Mouse (Mus musculus) heart, embryonic 11.5 days (tissue): ENCODE data around the gene Gm7247. TPM values are rescaled to one million over a fixed set of nuclear protein-coding genes. Genes with fewer than 3 reads are reported as not detected.

ENCODE experiments used
- ATAC-seq: fragments of 200-750 bp; cut with Nextera tagmentation; replicated peaks from 2 replicates; pipeline ENCODE4 v1.8.0; 2017; ENCODE audit warnings: moderate library complexity; ENCODE audit not compliant: insufficient number of reproducible peaks, low FRiP score, low TSS enrichment
- H3K27ac ChIP-seq: fragments of 300-500 bp; sonication (generic); 2 replicates; pipeline ENCODE4 v1.5.1; 2014; ENCODE audit warnings: mild to moderate bottlenecking, low read depth, low read length
- H3K27me3 ChIP-seq: fragments of 300-500 bp; sonication (generic); 2 replicates; pipeline ENCODE4 v1.6.1; 2014; ENCODE audit warnings: mild to moderate bottlenecking, low read length, mixed read lengths; ENCODE audit not compliant: control insufficient read depth, insufficient read depth
- H3K36me3 ChIP-seq: fragments of 300-500 bp; sonication (generic); 2 replicates; pipeline ENCODE4 v1.6.1; 2014; ENCODE audit warnings: mild to moderate bottlenecking, low read length, moderate library complexity, mixed read lengths; ENCODE audit not compliant: control insufficient read depth, insufficient read depth
- H3K4me1 ChIP-seq: fragments of 300-500 bp; sonication (generic); 2 replicates; pipeline ENCODE4 v1.6.1; 2014; ENCODE audit warnings: low read length; ENCODE audit not compliant: control insufficient read depth, insufficient read depth
- H3K4me2 ChIP-seq: fragments of 300-500 bp; sonication (generic); 2 replicates; pipeline ENCODE4 v1.6.1; 2014; ENCODE audit warnings: mild to moderate bottlenecking, moderate library complexity
- H3K4me3 ChIP-seq: fragments of 300-500 bp; sonication (generic); 2 replicates; pipeline ENCODE4 v1.5.1; 2014; ENCODE audit warnings: low read depth, low read length
- H3K9ac ChIP-seq: fragments of 300-500 bp; sonication (generic); 2 replicates; pipeline ENCODE4 v1.6.1; 2014; ENCODE audit warnings: mild to moderate bottlenecking, low read depth, low read length, moderate library complexity
- H3K9me3 ChIP-seq: fragments of 300-500 bp; sonication (generic); replicated peaks from 2 replicates; pipeline ENCODE4 v1.6.1; 2016; ENCODE audit warnings: low read length; ENCODE audit not compliant: control insufficient read depth
- WGBS: fragments of 180-500 bp; shearing (Covaris S2); extraction: QIAGEN DNeasy Blood & Tissue Kit; methylation state at CpG from one replicate; pipeline ENCODE4 v1.1.7; 2014; ENCODE audit not compliant: insufficient replicate concordance; 5-methylcytosine and 5-hydroxymethylcytosine counted together
- polyA plus RNA-seq: library from polyadenylated mRNA; unstranded; fragments of >200 nt; fragmentation: Nextera tagmentation; extraction: Ambion mirVana; gene quantifications from 2 replicates; pipeline ENCODE4 v1.2.1, GENCODE M21; 2014

The Gm7247 gene
- polyA plus RNA-seq = not detected in 2 replicates

- 85% methylated on average over 1 of the region's 1 CpGs for WGBS
- no peak within 1 kb of the TSS for H3K9ac ChIP-seq
- H3K4me1 ChIP-seq = no peaks in the 10 kb centered on the region
- H3K27me3 ChIP-seq = 0 out of 2 replicates have a peak, but pooled peaks cover 4% of the 10 kb centered on the region
- no peak within 1 kb of the TSS for H3K4me3 ChIP-seq
- H3K36me3 ChIP-seq = no peaks in the 10 kb centered on the region
- no peaks in the 10 kb centered on the region for H3K9me3 ChIP-seq
- ATAC-seq = no peak
- no peak within 1 kb of the TSS for H3K4me2 ChIP-seq
- no peak within 1 kb of the TSS for H3K27ac ChIP-seq
Observed at GRCm38 (mm10) chr14:51361456-51361855, at the start of gene Gm7247. TSS of gene Gm7247 (plus strand) at chr14:51361756.

GRCm38 (mm10) chr14:51324001-51324400 lies 37.6 kb upstream of the Gm7247 start:
- ATAC-seq = no peak
- no peak overlapping the region for H3K9ac ChIP-seq
- no peaks in the 10 kb centered on the region for H3K27me3 ChIP-seq
- H3K4me1 ChIP-seq = no peaks in the 10 kb centered on the region
- no peaks in the 10 kb centered on the region for H3K36me3 ChIP-seq
- H3K9me3 ChIP-seq = 0 out of 2 replicates have a peak, but pooled peaks cover 4% of the 10 kb centered on the region
- no peak overlapping the region for H3K27ac ChIP-seq
- H3K4me3 ChIP-seq = no peak overlapping the region
- 44% methylated on average over 1 of the region's 1 CpGs for WGBS
- no peak overlapping the region for H3K4me2 ChIP-seq

- no peaks in the 10 kb centered on the region for H3K4me1 ChIP-seq
- H3K9ac ChIP-seq = no peak overlapping the region
- no peak for ATAC-seq
- no peaks in the 10 kb centered on the region for H3K9me3 ChIP-seq
- no peaks in the 10 kb centered on the region for H3K36me3 ChIP-seq
- no peaks in the 10 kb centered on the region for H3K27me3 ChIP-seq
- H3K27ac ChIP-seq = no peak overlapping the region
- H3K4me2 ChIP-seq = no peak overlapping the region
- H3K4me3 ChIP-seq = no peak overlapping the region
Observed at GRCm38 (mm10) chr14:51346027-51346426, 15.5 kb upstream of the Gm7247 start.

- Histone ChIP-seq H3K9ac (peak overlapping the region; percentile 67; the same call in 1 of the 2 replicates), H3K4me2 (peak overlapping the region; percentile 82), H3K27me3 (0 out of 2 replicates have a peak, but pooled peaks cover 4% of the 10 kb centered on the region), H3K4me3 (peak overlapping the region; percentile 45), H3K36me3 (no peaks in the 10 kb centered on the region), H3K27ac (no peak overlapping the region), H3K9me3 (no peaks in the 10 kb centered on the region), H3K4me1 (no peaks in the 10 kb centered on the region)
- no peak for ATAC-seq
- 5% methylated on average over 47 of the region's 75 CpGs for WGBS
Observed at GRCm38 (mm10) chr14:51358111-51358982, 3.2 kb upstream of the Gm7247 start.

GRCm38 (mm10) chr14:51382805-51383204 lies 21.2 kb downstream of the Gm7247 start:
- ATAC-seq = no peak
- no peak overlapping the region for H3K4me3 ChIP-seq
- no peak overlapping the region for H3K27ac ChIP-seq
- no peaks in the 10 kb centered on the region for H3K4me1 ChIP-seq
- no peak overlapping the region for H3K4me2 ChIP-seq
- WGBS = 92% methylated on average over 20 of the region's 20 CpGs
- H3K9me3 ChIP-seq = peaks cover 19% of the 10 kb centered on the region
- no peak overlapping the region for H3K9ac ChIP-seq
- no peaks in the 10 kb centered on the region for H3K27me3 ChIP-seq
- H3K36me3 ChIP-seq = no peaks in the 10 kb centered on the region

- Histone ChIP-seq H3K9me3 (peaks cover 19% of the 10 kb centered on the region), H3K4me1 (no peaks in the 10 kb centered on the region), H3K36me3 (no peaks in the 10 kb centered on the region), H3K4me2 (no peak overlapping the region), H3K27ac (no peak overlapping the region), H3K27me3 (no peaks in the 10 kb centered on the region), H3K9ac (no peak overlapping the region), H3K4me3 (no peak overlapping the region)
- ATAC-seq = no peak
- 93% methylated on average over 10 of the region's 10 CpGs for WGBS
Observed at GRCm38 (mm10) chr14:51384351-51384750, 22.8 kb downstream of the Gm7247 start.

- H3K27ac ChIP-seq = no peak overlapping the region
- no peaks in the 10 kb centered on the region for H3K4me1 ChIP-seq
- no peaks in the 10 kb centered on the region for H3K27me3 ChIP-seq
- WGBS = 85% methylated on average over 4 of the region's 4 CpGs
- no peak overlapping the region for H3K9ac ChIP-seq
- no peak overlapping the region for H3K4me3 ChIP-seq
- no peak overlapping the region for H3K4me2 ChIP-seq
- no peak for ATAC-seq
- H3K36me3 ChIP-seq = no peaks in the 10 kb centered on the region
- peaks cover 19% of the 10 kb centered on the region for H3K9me3 ChIP-seq
Observed at GRCm38 (mm10) chr14:51385741-51386140, 24.2 kb downstream of the Gm7247 start.

- no peak for ATAC-seq
- no peaks in the 10 kb centered on the region for H3K36me3 ChIP-seq
- no peak overlapping the region for H3K9ac ChIP-seq
- no peak overlapping the region for H3K4me2 ChIP-seq
- H3K27me3 ChIP-seq = no peaks in the 10 kb centered on the region
- peaks cover 16% of the 10 kb centered on the region for H3K9me3 ChIP-seq
- H3K27ac ChIP-seq = no peak overlapping the region
- no peak overlapping the region for H3K4me3 ChIP-seq
- H3K4me1 ChIP-seq = no peaks in the 10 kb centered on the region
- WGBS = 92% methylated on average over 8 of the region's 8 CpGs
Observed at GRCm38 (mm10) chr14:51387768-51388167, 26.2 kb downstream of the Gm7247 start.

GRCm38 (mm10) chr14:51388222-51388621 lies 26.7 kb downstream of the Gm7247 start:
- no peak for ATAC-seq
- Histone ChIP-seq H3K27ac (no peak overlapping the region), H3K4me3 (no peak overlapping the region), H3K4me1 (no peaks in the 10 kb centered on the region), H3K36me3 (no peaks in the 10 kb centered on the region), H3K4me2 (no peak overlapping the region), H3K9me3 (peaks cover 12% of the 10 kb centered on the region), H3K27me3 (no peaks in the 10 kb centered on the region), H3K9ac (no peak overlapping the region)
- 94% methylated on average over 9 of the region's 9 CpGs for WGBS
